Mouse (Mus musculus) midbrain, embryonic 16.5 days (tissue): ENCODE results near the gene Epc2. TPM values are rescaled to one million over a fixed set of nuclear protein-coding genes. Genes with fewer than 3 reads are reported as not detected.

Source experiments
- ATAC-seq: fragments of 200-750 bp; cut with Nextera tagmentation; 2 replicates; pipeline ENCODE4 v1.8.0; 2017; ENCODE audit warnings: moderate TSS enrichment
- H3K27ac ChIP-seq: fragments of 300-500 bp; sonication (generic); 2 replicates; pipeline ENCODE4 v1.5.1; 2014; ENCODE audit warnings: mild to moderate bottlenecking, low read length, mixed read lengths
- H3K27me3 ChIP-seq: fragments of 300-500 bp; sonication (generic); 2 replicates; pipeline ENCODE4 v1.6.1; 2014; ENCODE audit warnings: low read depth, low read length, mixed read lengths; ENCODE audit not compliant: control insufficient read depth, insufficient read depth
- H3K36me3 ChIP-seq: fragments of 300-500 bp; sonication (generic); 2 replicates; pipeline ENCODE4 v1.6.1; 2014; ENCODE audit warnings: mild to moderate bottlenecking, low read length, moderate library complexity, mixed read lengths; ENCODE audit not compliant: control insufficient read depth, insufficient read depth
- H3K4me1 ChIP-seq: fragments of 300-500 bp; sonication (generic); 2 replicates; pipeline ENCODE4 v1.6.1; 2014; ENCODE audit warnings: mild to moderate bottlenecking, low read length, mixed read lengths; ENCODE audit not compliant: control insufficient read depth, insufficient read depth
- H3K4me2 ChIP-seq: fragments of 300-500 bp; sonication (generic); 2 replicates; pipeline ENCODE4 v1.6.1; 2014; ENCODE audit warnings: mild to moderate bottlenecking, low read length, mixed read lengths
- H3K4me3 ChIP-seq: fragments of 300-500 bp; sonication (generic); 2 replicates; pipeline ENCODE4 v1.5.1; 2014; ENCODE audit warnings: low read depth, mild to moderate bottlenecking, low read length, moderate library complexity, mixed read lengths
- H3K9ac ChIP-seq: fragments of 300-500 bp; sonication (generic); 2 replicates; pipeline ENCODE4 v1.6.1; 2014; ENCODE audit warnings: low read depth, low read length, mixed read lengths
- H3K9me3 ChIP-seq: fragments of 300-500 bp; sonication (generic); replicated peaks from 2 replicates; pipeline ENCODE4 v1.6.1; 2014; ENCODE audit warnings: mild to moderate bottlenecking, low read length, mixed read lengths; ENCODE audit not compliant: control insufficient read depth, poor library complexity, severe bottlenecking
- WGBS: fragments of 180-500 bp; shearing (Covaris S2); extraction: QIAGEN DNeasy Blood & Tissue Kit; methylation state at CpG from one replicate; pipeline ENCODE4 v1.1.7; 2014; 5-methylcytosine and 5-hydroxymethylcytosine counted together
- polyA plus RNA-seq: library from polyadenylated mRNA; unstranded; fragments of >200 nt; fragmentation: Nextera tagmentation; extraction: Ambion mirVana; gene quantifications from 2 replicates; pipeline ENCODE4 v1.2.1, GENCODE M21; 2015

Gene Epc2
- polyA plus RNA-seq = 9.5 and 12.7 TPM in 2 replicates

- no peaks in the 10 kb centered on the region for H3K9me3 ChIP-seq
- H3K4me2 ChIP-seq = peak within 1 kb of the TSS; percentile 95
- peak; percentile 87 for ATAC-seq
- H3K4me1 ChIP-seq = peaks cover 23% of the 10 kb centered on the region
- H3K27me3 ChIP-seq = no peaks in the 10 kb centered on the region
- WGBS = under 1% methylated on average over 59 of the region's 88 CpGs
- peak within 1 kb of the TSS; percentile 100 for H3K27ac ChIP-seq
- peak within 1 kb of the TSS; percentile 98 for H3K9ac ChIP-seq
- peak within 1 kb of the TSS; percentile 99 for H3K4me3 ChIP-seq
- H3K36me3 ChIP-seq = no peaks in the 10 kb centered on the region
Measured at GRCm38 (mm10) chr2:49450931-49451636, at the start of gene Epc2. TSS of gene Epc2 (plus strand) at chr2:49451486.

- H3K4me3 ChIP-seq = no peak overlapping the region
- ATAC-seq = no peak
- 36% methylated on average over 2 of the region's 2 CpGs for WGBS
Measured at GRCm38 (mm10) chr2:49405954-49406353, 45.3 kb upstream of the Epc2 start.

DNA sequence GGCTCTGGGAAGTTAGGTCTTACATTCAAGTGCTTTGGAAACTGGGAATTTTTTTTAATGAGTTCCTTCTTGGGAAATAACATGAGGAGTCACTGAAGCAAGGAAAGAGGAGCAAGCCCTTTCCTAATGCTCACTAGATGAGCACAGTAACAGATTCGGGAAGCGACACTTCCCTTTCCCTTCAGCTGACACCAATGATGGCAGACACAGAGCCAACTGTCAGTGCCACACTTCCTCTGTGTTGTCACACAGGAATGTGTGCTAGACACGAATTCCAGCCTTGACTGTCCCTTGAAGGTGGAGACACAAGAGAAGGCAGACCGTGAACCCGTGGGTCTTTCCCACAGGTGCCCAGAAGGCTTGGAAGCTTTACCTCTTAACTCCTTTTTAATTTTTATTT lies 39.6 kb upstream of the Epc2 start:
- Histone ChIP-seq H3K4me2 (no peak overlapping the region), H3K4me1 (no peaks in the 10 kb centered on the region), H3K4me3 (no peak overlapping the region), H3K9ac (no peak overlapping the region), H3K9me3 (no peaks in the 10 kb centered on the region), H3K27me3 (no peaks in the 10 kb centered on the region), H3K36me3 (no peaks in the 10 kb centered on the region), H3K27ac (no peak overlapping the region)
- ATAC-seq = no peak
- 87% methylated on average over 5 of the region's 5 CpGs for WGBS

More at GRCm38 (mm10) chr2:49405954-49406353, 45.3 kb upstream of the Epc2 start:
- H3K27me3 ChIP-seq = no peaks in the 10 kb centered on the region
- no peak overlapping the region for H3K27ac ChIP-seq
- H3K36me3 ChIP-seq = no peaks in the 10 kb centered on the region
- H3K4me1 ChIP-seq = no peaks in the 10 kb centered on the region
- no peak overlapping the region for H3K4me2 ChIP-seq
- no peaks in the 10 kb centered on the region for H3K9me3 ChIP-seq
- H3K9ac ChIP-seq = no peak overlapping the region

- Histone ChIP-seq H3K27me3 (no peaks in the 10 kb centered on the region), H3K36me3 (no peaks in the 10 kb centered on the region), H3K4me1 (no peaks in the 10 kb centered on the region), H3K4me2 (no peak overlapping the region), H3K27ac (no peak overlapping the region), H3K4me3 (no peak overlapping the region), H3K9me3 (no peaks in the 10 kb centered on the region), H3K9ac (no peak overlapping the region)
- ATAC-seq = no peak
- WGBS = 64% methylated on average over 6 of the region's 6 CpGs
Measured at GRCm38 (mm10) chr2:49412576-49412975, 38.7 kb upstream of the Epc2 start.

- Histone ChIP-seq H3K9me3 (no peaks in the 10 kb centered on the region), H3K36me3 (no peaks in the 10 kb centered on the region), H3K4me1 (no peaks in the 10 kb centered on the region), H3K4me2 (no peak overlapping the region), H3K4me3 (no peak overlapping the region), H3K9ac (no peak overlapping the region), H3K27ac (no peak overlapping the region), H3K27me3 (no peaks in the 10 kb centered on the region)
- 66% methylated on average over 3 of the region's 3 CpGs for WGBS
- ATAC-seq = no peak
Measured at GRCm38 (mm10) chr2:49415868-49416267, 35.4 kb upstream of the Epc2 start.

GRCm38 (mm10) chr2:49417018-49417604 lies 34.2 kb upstream of the Epc2 start:
- H3K4me1 ChIP-seq = no peaks in the 10 kb centered on the region
- 84% methylated on average over 10 of the region's 10 CpGs for WGBS
- no peak overlapping the region for H3K4me3 ChIP-seq
- no peaks in the 10 kb centered on the region for H3K27me3 ChIP-seq
- H3K9ac ChIP-seq = no peak overlapping the region
- H3K27ac ChIP-seq = no peak overlapping the region
- H3K4me2 ChIP-seq = no peak overlapping the region
- ATAC-seq = no peak
- no peaks in the 10 kb centered on the region for H3K36me3 ChIP-seq
- H3K9me3 ChIP-seq = no peaks in the 10 kb centered on the region

DNA sequence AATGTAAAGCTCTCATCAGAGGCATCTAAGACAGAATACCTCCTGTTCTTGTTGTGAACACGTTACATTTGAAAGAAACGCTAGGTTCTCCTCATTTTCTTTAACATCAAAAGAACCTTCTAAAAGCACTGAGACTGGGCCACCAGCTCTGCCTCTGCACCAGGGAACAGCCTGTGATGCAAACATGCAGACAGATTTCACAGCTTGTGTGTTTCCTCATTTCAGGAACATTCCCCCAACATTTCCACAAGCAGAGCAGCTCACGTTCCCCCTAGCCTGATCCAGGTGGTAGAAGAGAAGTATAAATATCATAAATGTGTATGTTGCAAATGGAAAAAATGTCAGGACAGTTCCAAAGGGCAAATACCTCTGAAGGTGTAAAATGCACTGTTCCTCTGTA lies 30.9 kb upstream of the Epc2 start:
- H3K4me2 ChIP-seq = no peak overlapping the region
- H3K9ac ChIP-seq = no peak overlapping the region
- H3K4me3 ChIP-seq = no peak overlapping the region
- H3K9me3 ChIP-seq = no peaks in the 10 kb centered on the region
- no peaks in the 10 kb centered on the region for H3K27me3 ChIP-seq
- ATAC-seq = no peak
- H3K4me1 ChIP-seq = no peaks in the 10 kb centered on the region
- no peaks in the 10 kb centered on the region for H3K36me3 ChIP-seq
- WGBS = 82% methylated on average over 3 of the region's 3 CpGs
- H3K27ac ChIP-seq = no peak overlapping the region

GRCm38 (mm10) chr2:49423857-49424256 lies 27.4 kb upstream of the Epc2 start:
- WGBS = 82% methylated on average over 2 of the region's 2 CpGs
- Histone ChIP-seq H3K27ac (no peak overlapping the region), H3K4me3 (no peak overlapping the region), H3K27me3 (no peaks in the 10 kb centered on the region), H3K4me1 (no peaks in the 10 kb centered on the region), H3K4me2 (no peak overlapping the region), H3K9ac (no peak overlapping the region), H3K36me3 (no peaks in the 10 kb centered on the region), H3K9me3 (no peaks in the 10 kb centered on the region)
- ATAC-seq = no peak

GRCm38 (mm10) chr2:49424788-49425187 lies 26.5 kb upstream of the Epc2 start:
- ATAC-seq = no peak
- Histone ChIP-seq H3K9ac (no peak overlapping the region), H3K4me3 (no peak overlapping the region)

More at GRCm38 (mm10) chr2:49424788-49425187, 26.5 kb upstream of the Epc2 start:
- no peak overlapping the region for H3K27ac ChIP-seq
- no peaks in the 10 kb centered on the region for H3K27me3 ChIP-seq
- no peak overlapping the region for H3K4me2 ChIP-seq
- H3K9me3 ChIP-seq = no peaks in the 10 kb centered on the region
- WGBS = 84% methylated on average over 4 of the region's 4 CpGs
- H3K4me1 ChIP-seq = no peaks in the 10 kb centered on the region
- H3K36me3 ChIP-seq = no peaks in the 10 kb centered on the region
